Mouse (Mus musculus) activated CD4-positive, CD25-positive, alpha-beta regulatory T cell, adult 9 weeks (primary cell): ENCODE results near the gene Gpd1l. TPM values are rescaled to one million over a fixed set of nuclear protein-coding genes. Genes with fewer than 3 reads are reported as not detected.

Experiments
- polyA plus RNA-seq: library from polyadenylated mRNA; unstranded; fragments of 100-300 nt; shearing (Covaris generic); gene quantifications from one replicate; pipeline ENCODE4 v1.2.1, GENCODE M21; 2017

The Gpd1l gene
- polyA plus RNA-seq, result 39.5 TPM

DNA sequence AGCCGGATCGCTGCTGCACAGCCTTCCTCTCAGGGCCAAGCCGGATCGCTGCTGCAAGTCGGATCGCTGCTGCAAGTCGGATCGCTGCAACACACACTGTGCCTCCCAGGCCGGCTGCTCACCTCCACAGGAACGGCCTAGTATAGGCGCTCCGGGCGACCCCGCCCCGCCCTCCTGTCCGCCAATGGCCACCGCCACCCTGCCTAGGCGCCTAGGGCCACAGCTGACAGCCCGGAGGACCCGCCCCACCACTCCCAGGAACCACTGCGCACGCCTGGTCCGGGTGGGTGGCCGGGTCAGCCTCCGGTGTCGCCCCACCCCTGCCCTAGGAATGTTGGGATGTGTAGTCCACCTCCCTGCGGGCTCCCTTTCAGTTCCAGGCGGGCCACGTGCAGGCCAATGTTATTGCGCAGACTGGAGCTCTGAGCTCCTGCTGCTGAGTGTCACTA, at the start of gene Gpd1l:
Gene Gpd1l, minus strand, starts transcription at position 265 of the 449 bp plus-strand sequence.

DNA sequence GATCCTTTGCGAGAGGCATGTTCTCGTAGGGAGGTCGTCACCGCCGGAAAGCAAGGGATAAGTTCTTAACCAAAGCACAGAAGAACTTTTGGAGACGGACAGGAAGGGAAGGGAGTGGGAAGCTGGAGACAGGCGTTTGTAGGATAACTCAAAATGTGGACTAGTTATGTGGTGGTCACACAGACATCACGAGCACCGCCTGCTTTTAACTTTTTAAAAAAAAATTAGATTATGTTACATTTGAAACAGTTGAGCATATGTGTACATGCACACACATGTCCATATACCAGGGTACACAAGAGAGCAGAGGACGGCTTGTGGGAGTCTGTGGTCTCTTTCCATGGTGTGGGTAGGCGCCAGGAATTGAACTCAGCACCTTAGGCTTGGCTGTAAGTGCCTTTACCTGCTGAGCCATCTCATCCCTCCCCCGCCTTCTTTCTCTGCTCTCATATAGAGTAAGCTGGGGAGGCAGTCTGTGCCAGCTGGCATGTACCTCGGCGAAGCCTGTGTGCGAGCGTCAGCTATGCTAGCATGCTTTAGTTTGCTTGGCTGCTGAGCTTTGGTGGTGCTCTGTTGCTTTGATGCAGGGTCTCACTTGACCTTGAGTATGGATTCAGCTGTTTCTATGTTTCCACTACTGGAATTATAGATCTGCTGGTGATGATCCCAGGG, 49.0 kb upstream of the Gpd1l start, which contains the start of gene Rps27rt:
Gene Rps27rt, minus strand, starts transcription at position 51 of the 672 bp plus-strand sequence.

DNA sequence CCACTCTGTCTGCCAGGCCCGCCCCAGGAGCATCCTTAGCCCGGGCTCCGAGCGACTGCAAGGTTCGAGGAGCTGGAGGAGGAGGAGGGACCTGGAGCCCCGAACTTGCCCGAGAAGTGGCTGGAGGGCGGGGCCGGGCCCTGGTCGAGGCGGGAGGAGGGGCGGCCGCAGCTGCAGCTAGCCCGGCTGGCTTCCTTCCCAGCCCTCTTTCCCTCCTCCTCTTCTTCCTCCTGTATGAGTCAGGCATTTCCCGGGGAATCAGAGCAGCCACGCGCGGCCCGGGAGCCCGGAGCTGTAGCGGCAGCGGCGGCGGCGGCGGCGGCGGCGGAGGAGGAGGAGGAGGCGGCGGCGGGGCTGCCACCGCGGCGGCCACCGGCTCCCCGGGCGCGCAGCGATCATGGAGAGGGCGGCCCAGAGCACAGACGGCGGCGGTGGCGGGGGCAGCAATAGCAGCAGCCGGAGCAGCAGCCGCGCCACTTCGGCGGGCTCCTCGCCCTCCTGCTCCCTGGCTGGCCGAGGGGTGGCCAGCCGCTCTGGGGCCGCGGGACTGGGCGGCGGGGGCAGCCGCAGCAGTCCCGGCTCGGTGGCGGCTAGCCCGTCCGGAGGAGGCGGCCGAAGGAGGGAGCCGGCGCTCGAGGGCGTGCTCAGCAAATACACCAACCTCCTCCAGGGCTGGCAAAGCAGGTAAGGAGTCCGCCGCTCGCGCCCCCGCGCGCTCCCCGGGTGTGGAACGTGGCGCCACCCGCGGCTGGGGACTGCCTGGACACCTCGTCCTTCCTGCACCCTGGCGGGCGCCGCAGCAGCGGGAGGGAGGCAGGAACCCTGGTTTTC, 44.7 kb upstream of the Gpd1l start, which contains the start of gene Osbpl10:
Gene Osbpl10, plus strand, starts transcription at position 289 of the 831 bp plus-strand sequence.

Other genes starting within 250 kb of the Gpd1l start
- 62.7 TPM for gene Dync1li1, start 245.2 kb downstream of the Gpd1l start, polyA plus RNA-seq
- 224 TPM for gene Cmtm6, start 202.9 kb downstream of the Gpd1l start, polyA plus RNA-seq
- gene Cmtm7, start 152.1 kb downstream of the Gpd1l start, polyA plus RNA-seq, result 135 TPM
- 0.61 TPM for gene Cmtm8, start 89.8 kb downstream of the Gpd1l start, polyA plus RNA-seq
- not detected for gene Osbpl10, start 44.6 kb upstream of the Gpd1l start, polyA plus RNA-seq
- gene Rps27rt, start 48.8 kb upstream of the Gpd1l start, polyA plus RNA-seq, result 2,496 TPM